Mouse (Mus musculus) left cerebral cortex, adult 2 months (tissue): Measurements from ENCODE around the gene Acad10. TPM values are rescaled to one million over a fixed set of nuclear protein-coding genes. Genes with fewer than 3 reads are reported as not detected.
"Not testable (repeated sequence)": the region's sequence is repeated elsewhere in the genome, so short reads cannot be mapped to it uniquely, and the experiment has no call there.

Experiments
- DNase-seq, 2 experiments: peaks; one replicate each; pipeline ENCODE4 v3.0.0; 2021 to 2022; ENCODE audit warnings: low spot score in 2 of 2, mixed read lengths in 1 of 2; ENCODE audit errors: extremely low spot score in 1 of 2
- H3K27ac ChIP-seq: fragments of 200-600 bp; 2 replicates; pipeline ENCODE4 v1.8.1; 2022
- H3K4me3 ChIP-seq: fragments of 200-600 bp; 2 replicates; pipeline ENCODE4 v1.8.1; 2022
- CTCF ChIP-seq: fragments of 200-600 bp; IDR thresholded peaks from 2 replicates; pipeline ENCODE4 v1.8.1; 2022; ENCODE audit warnings: antibody characterized with exemption, mild to moderate bottlenecking, moderate library complexity
- intact Hi-C: fragments of 180-260 bp; cut with DNase I; formaldehyde crosslinking; loops from one replicate; pipeline ENCODE4 v1.15.1; 2025
- total RNA-seq, 2 experiments: library from RNA; stranded (reverse); gene quantifications; 2 replicates each; pipeline ENCODE4 v1.2.3; 2021

Acad10 gene
- total RNA-seq, 2 experiments from 2014 or later = 5.0 to 5.3 TPM

DNA sequence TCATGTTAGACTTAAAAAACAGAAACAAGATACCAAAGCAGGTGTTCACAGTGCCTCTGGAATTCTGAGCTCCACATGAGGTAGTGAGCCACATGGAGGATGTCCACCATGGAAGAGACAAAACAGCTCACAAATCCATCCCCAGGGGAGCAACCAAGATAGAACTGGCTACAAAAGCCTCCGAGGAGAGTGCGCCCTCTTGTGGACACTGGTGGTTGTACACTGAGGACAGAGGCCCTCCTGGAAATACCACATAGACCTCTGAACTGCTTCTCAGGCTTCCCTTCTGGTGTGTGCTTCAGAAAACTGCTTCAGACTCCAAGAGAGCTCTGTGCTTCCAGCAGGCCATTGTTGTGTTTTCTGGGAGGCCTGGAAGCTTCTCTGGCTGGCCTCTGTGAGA lies 54.2 kb downstream of the Acad10 start:
- peak; percentile 88 for TF ChIP-seq CTCF
- Histone ChIP-seq H3K4me3 (no peak overlapping the region), H3K27ac (no peak overlapping the region)
- intact Hi-C loops = no loop called here
- DNase-seq = peak; percentile 59 to 81

DNA sequence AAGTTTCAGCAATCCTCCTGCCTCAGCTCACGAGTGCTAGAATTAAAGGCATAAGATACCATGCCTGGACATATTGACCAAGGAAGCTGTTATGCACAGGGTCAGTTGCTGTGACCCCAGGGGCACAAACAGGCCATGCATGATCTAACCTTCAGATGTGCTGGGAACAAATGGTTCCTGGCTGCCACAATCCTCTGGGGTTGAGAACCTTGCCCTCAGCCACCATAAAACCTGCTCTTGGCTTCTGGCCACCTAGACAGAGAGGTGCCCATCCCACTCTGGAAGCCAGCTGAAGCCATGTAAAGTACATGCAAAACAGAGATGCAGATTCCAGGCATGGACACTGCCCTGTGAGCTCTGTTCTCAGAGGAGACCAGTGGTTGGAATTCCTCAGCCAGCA lies 56.5 kb downstream of the Acad10 start:
- DNase-seq, H3K27ac ChIP-seq, H3K4me3 ChIP-seq: not testable (repeated sequence)
- intact Hi-C loops = loop anchor here (2.0 kb wide), 1 partner anchor 57 kb away; no protein-coding TSS in a partner anchor

DNA sequence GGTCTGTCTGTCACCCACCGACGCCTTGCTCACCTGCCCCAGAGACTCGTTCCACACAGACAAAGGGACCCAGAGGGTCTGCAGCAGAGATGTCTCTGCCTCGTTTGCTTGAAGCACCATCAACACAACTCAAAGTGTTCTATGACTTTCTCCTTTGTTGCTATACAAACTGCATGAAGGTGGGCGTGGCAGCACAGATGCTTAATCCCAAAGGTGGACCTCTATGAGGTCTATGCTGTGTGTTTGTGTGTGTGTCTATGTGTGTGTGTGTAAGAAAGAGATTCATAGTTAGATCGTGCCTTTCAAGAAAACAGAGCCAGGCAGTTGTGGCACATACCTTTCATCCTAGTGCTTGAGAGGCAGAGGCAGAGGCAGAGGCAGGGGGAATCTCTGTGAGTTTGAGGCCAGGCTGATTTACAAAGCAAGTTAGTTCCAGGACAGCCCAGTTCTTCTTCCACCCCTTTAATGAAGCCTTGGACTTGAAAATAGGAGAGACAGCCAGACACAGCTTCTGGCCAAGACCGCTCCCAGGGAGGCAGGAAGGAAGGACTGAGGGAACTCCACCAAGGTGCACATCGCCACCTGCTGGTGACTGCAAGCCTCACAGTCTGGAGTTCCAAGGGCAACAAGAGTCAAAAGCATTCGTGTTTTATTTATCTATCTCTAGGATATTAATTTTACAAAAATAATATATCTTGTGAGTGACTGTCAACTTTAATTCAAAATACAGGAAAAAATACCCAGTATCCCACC lies 58.6 kb downstream of the Acad10 start:
- intact Hi-C loops = loop anchor here (1.0 to 2.0 kb wide), 2 partner anchors 37 to 55 kb away; no protein-coding TSS in a partner anchor
- peak; percentile 84 to 90 for DNase-seq
- H3K4me3 ChIP-seq = no peak overlapping the region
- TF ChIP-seq CTCF = peak; percentile 99
- no peak overlapping the region for H3K27ac ChIP-seq

DNA sequence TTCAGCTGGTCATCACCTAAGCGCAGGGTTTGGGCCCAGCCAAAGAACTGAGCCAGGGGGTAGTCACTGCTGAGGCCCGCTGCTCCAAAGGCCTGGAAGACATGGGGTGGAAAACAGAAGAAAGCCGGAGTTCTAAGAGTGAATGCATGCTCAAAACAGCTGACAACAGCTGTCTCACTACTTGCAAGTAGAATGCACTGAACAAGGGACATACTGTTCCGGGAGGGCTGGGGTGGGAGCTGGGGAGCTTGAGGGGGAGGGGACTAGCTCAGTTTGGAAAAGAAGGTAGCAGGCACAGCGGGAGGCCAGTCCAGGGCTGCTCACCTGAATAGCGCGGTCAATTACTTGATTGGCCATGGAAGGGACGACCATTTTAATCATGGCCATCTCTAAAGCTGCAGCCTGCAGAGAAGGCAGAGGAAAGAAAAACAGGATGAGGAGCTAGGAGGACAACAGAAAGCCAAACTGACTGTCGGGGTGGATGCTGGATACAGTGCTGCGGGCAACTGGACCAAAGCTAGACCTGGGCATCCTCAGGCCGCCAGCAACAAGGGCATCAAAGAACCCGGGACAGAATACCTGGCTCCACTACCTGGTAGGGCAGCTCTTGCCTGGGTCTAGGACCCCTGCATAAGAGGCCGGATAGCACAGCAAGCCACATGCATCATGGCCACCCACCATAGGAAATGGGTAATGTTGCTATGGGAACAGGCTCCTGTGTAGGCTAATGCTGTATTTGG lies 61.3 kb downstream of the Acad10 start:
- Histone ChIP-seq H3K4me3 (no peak overlapping the region), H3K27ac (no peak overlapping the region)
- TF ChIP-seq CTCF = no peak
- no peak for DNase-seq
- intact Hi-C loops = no loop called here

DNA sequence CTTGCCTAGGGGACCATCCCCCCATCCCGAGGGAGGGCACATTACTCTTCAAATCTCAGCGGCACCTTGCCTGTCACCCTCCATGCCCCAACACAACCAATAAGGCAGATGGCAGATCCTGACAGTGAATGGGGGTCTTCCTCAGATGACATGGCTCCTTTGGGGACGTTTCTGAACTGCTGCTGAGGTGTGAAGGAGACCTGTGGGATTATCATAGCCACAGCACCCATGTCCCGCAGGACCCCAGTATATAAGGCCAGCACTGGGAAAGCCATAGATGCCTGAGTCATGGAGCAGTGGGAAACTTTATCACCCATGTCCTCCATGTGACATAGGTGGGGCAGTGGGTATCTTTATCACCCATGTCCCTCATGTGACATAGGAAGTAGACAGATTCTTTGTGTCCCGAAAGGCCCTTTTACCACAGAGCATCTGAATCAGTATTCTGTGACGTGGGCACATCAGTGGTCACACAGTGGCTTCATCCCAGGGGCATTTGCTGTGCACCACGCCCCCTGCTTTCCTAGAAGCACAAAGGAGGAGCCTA lies 62.2 kb downstream of the Acad10 start:
- TF ChIP-seq CTCF = no peak
- Histone ChIP-seq H3K4me3 (no peak overlapping the region), H3K27ac (no peak overlapping the region)
- no peak for DNase-seq
- intact Hi-C loops = no loop called here

DNA sequence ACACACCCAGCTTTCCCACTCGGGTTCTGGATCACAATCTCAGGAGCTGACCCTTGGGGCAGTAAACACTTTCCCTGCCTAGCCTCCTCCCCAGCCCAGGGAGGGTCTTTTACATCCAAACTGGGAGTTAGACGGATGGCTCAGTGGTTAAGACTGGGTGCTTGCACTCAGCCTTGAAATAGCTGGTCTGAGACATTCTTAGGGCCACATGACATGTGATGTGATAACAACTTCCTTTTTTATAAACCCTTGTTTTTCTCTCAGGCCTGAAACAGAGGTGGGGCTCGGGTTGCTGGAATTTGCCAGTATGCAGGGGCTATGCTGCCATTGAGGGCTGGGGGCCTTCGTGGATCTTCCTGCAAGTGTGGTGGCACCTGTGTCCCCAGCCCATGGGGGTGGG lies 63.0 kb downstream of the Acad10 start:
- no peak overlapping the region for H3K27ac ChIP-seq
- H3K4me3 ChIP-seq = no peak overlapping the region
- DNase-seq = no peak
- intact Hi-C loops = no loop called here
- TF ChIP-seq CTCF = no peak

DNA sequence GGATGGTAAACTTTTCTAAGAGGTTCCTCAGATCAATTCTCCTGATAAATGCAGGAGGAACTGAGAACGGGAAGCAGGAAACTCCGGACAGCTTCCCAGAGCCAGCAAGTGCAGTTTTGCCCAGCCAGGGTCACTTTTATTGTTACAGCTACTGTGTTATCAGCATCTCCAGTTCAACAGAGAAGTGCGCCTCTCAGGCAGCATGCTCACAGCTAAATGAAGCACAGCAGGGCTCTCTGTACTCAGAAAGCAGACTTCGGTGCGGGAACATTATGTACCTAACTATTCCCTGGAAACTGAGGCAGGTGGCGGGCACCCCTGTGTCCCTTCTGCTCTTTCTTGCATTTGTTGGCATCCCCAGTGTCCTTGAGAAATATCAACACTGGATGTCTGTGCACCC lies 64.1 kb downstream of the Acad10 start:
- no peak for DNase-seq
- intact Hi-C loops = no loop called here
- H3K27ac ChIP-seq = no peak overlapping the region
- no peak for TF ChIP-seq CTCF
- no peak overlapping the region for H3K4me3 ChIP-seq

DNA sequence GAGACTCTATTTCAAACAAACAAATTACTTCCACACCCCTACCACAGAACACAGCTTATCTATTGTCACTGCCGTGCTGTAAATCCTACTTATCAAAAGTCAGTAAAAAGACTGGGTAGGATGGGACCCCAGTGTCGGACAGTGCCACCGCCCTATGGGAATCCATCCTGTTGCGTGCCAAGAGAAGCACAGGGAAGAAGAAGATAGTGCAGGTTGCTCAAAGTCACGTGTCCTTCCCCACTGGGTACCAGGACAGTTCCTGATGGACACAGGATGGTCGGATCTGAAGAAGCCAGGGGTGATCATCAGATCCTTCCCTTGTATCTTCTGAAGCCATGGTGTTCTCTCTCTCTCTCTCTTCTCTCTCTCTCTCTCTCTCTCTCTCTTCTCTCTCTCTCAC lies 64.6 kb downstream of the Acad10 start:
- Histone ChIP-seq H3K4me3 (no peak overlapping the region), H3K27ac (no peak overlapping the region)
- intact Hi-C loops = no loop called here
- DNase-seq = no peak
- no peak for TF ChIP-seq CTCF

DNA sequence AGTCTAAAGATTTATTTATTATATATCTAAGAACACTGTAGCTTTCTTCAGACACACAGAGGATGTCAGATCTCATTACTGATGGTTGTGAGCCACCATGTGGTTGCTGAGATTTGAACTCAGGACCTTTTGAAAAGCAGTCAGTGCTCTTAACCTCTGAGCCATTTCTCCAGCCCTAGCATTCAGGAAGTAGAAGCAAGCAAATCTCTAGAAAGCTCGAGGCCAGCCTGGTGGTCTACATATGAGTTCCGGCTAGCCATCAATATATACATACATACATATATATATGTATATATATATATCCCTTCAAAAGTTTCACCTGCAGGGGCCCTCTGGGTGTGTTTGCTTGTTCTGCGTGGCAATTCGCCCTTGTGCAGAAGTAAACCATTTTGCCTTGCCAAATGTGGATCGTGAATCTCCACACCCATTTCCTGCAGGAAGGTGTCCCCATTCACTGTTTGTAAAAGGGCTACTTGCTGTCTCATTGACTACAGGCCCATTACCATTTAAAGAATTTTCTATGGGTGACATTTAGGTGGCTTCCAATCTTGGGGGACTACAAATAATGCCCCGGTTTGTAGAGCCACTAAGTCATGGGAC lies 65.5 kb downstream of the Acad10 start:
- no peak for TF ChIP-seq CTCF
- H3K27ac ChIP-seq = no peak overlapping the region; the same call in 1 of the 2 replicates
- intact Hi-C loops = no loop called here

DNA sequence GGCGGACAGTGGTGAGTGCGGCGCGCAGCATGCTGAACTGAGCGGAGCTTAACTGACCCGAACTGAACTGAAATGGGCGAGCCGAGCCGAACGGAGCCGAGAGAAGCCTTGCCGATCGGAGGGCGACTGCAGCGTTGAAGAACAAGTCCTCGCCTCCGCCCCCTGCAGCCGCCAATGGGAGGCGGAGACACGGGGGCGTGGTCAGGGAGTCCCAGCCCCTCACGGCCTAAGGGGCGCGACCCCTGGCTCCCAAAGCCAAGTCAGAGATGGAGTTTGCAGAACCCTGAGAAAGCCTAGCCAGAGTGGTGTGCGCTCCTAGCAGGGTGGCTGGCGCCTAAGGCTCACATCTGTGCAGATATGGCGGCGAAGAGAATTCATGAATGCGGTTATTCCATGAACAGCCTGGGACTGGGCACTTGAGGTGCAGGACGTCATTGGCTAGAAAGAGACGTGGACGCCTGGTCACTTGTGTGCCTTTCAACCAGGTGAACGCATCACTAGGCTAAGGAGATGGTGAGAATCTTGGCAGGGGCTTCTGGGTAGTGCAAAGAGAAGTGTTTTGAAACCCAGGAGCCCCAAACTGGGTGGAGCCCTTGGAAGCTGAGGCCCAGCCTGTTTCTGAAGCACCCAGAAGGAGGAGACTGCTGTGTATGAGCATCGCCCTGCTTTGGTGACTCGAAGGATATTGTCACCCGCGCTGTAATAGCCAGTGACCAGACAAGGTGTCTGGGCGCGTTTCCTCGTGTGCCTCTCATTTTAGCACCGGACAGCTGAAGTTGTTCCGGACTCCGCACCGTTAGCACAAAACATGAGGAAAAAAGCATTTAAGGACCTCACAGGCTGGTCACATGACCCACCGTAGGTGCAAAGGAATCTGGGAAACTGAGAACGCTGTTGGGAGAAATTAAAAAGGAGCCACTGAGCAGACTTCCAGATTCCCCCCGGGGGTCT lies 66.6 kb downstream of the Acad10 start, which contains the start of gene Aldh2:
TSS of gene Aldh2 (minus strand) at position 374 of the 951 bp plus-strand sequence.
- Histone ChIP-seq H3K27ac (peak within 1 kb of the TSS; percentile 85), H3K4me3 (peak within 1 kb of the TSS; percentile 67)
- peak; percentile 24 for TF ChIP-seq CTCF
- intact Hi-C loops = no loop called here
- DNase-seq = peak; percentile 75 to 81

More for the DNA sequence above, 65.5 kb downstream of the Acad10 start:
- H3K4me3 ChIP-seq = no peak overlapping the region
- no peak for DNase-seq
